Mouse (Mus musculus) limb, embryonic 11.5 days (tissue): Measurements from ENCODE around the gene Fam32a. TPM values are rescaled to one million over a fixed set of nuclear protein-coding genes. Genes with fewer than 3 reads are reported as not detected.

ENCODE experiments used
- ATAC-seq: fragments of 200-750 bp; cut with Nextera tagmentation; 2 replicates; pipeline ENCODE4 v1.8.0; 2017; ENCODE audit warnings: low read depth; ENCODE audit not compliant: insufficient number of reproducible peaks, low FRiP score, low TSS enrichment
- DNase-seq: peaks from one replicate; pipeline ENCODE4 v3.0.0-alpha.2; 2015; ENCODE audit warnings: low spot score
- H3K27ac ChIP-seq: fragments of 300-500 bp; sonication (generic); replicated peaks from 2 replicates; pipeline ENCODE4 v1.5.1; 2014; ENCODE audit warnings: low read depth, mild to moderate bottlenecking, low read length
- H3K27me3 ChIP-seq: fragments of 300-500 bp; sonication (generic); 2 replicates; pipeline ENCODE4 v1.6.1; 2014; ENCODE audit warnings: mild to moderate bottlenecking, low read length, mixed read lengths; ENCODE audit not compliant: control insufficient read depth, insufficient read depth
- H3K36me3 ChIP-seq: fragments of 300-500 bp; sonication (generic); 2 replicates; pipeline ENCODE4 v1.6.1; 2014; ENCODE audit warnings: mild to moderate bottlenecking, low read length, moderate library complexity, mixed read lengths; ENCODE audit not compliant: control insufficient read depth, insufficient read depth
- H3K4me1 ChIP-seq: fragments of 300-500 bp; sonication (generic); 2 replicates; pipeline ENCODE4 v1.6.1; 2014; ENCODE audit warnings: low read length, mixed read lengths; ENCODE audit not compliant: control insufficient read depth, insufficient read depth
- H3K4me2 ChIP-seq: fragments of 300-500 bp; sonication (generic); 2 replicates; pipeline ENCODE4 v1.6.1; 2014; ENCODE audit warnings: low read depth, mild to moderate bottlenecking, moderate library complexity; ENCODE audit not compliant: severe bottlenecking
- H3K4me3 ChIP-seq: fragments of 300-500 bp; sonication (generic); 2 replicates; pipeline ENCODE4 v1.5.1; 2014; ENCODE audit warnings: low read depth, low read length
- H3K9ac ChIP-seq: fragments of 300-500 bp; sonication (generic); 2 replicates; pipeline ENCODE4 v1.6.1; 2014; ENCODE audit warnings: mild to moderate bottlenecking, low read length
- H3K9me3 ChIP-seq: fragments of 300-500 bp; sonication (generic); 2 replicates; pipeline ENCODE4 v1.6.1; 2016; ENCODE audit warnings: low read length; ENCODE audit not compliant: control insufficient read depth
- WGBS: fragments of 180-500 bp; shearing (Covaris S2); extraction: QIAGEN DNeasy Blood & Tissue Kit; methylation state at CpG from one replicate; pipeline ENCODE4 v1.1.7; 2014; 5-methylcytosine and 5-hydroxymethylcytosine counted together
- polyA plus RNA-seq: library from polyadenylated mRNA; unstranded; fragments of >200 nt; fragmentation: Nextera tagmentation; extraction: Ambion mirVana; gene quantifications from 2 replicates; pipeline ENCODE4 v1.2.1, GENCODE M21; 2014

Fam32a gene
- polyA plus RNA-seq, 1 experiment from 2014 or later: 69.3 TPM

GRCm38 (mm10) chr8:72218781-72219540, 569 bp upstream of the Fam32a start:
- 85% methylated on average over 9 of the region's 10 CpGs for WGBS
- no peaks in the 10 kb centered on the region for H3K9me3 ChIP-seq
- no peaks in the 10 kb centered on the region for H3K27me3 ChIP-seq
- peaks cover 14% of the 10 kb centered on the region for H3K36me3 ChIP-seq
- no peak overlapping the region for H3K9ac ChIP-seq
- ATAC-seq: no peak
- peak overlapping the region; percentile 27; the same call in 1 of the 2 replicates for H3K4me2 ChIP-seq
- no peak for DNase-seq
- H3K4me1 ChIP-seq: peaks cover 5% of the 10 kb centered on the region
- peak overlapping the region; percentile 82; the same call in 1 of the 2 replicates for H3K4me3 ChIP-seq
- H3K27ac ChIP-seq: no peak overlapping the region

- H3K4me3 ChIP-seq: peak overlapping the region; percentile 82
- no peak for DNase-seq
- no peak overlapping the region for H3K27ac ChIP-seq
- H3K36me3 ChIP-seq: peaks cover 14% of the 10 kb centered on the region
- peaks cover 5% of the 10 kb centered on the region for H3K4me1 ChIP-seq
- ATAC-seq: no peak
- peak overlapping the region; percentile 75 for H3K4me2 ChIP-seq
- no peak overlapping the region for H3K9ac ChIP-seq
- no peaks in the 10 kb centered on the region for H3K9me3 ChIP-seq
- no peaks in the 10 kb centered on the region for H3K27me3 ChIP-seq
- WGBS: 82% methylated on average over 4 of the region's 4 CpGs
Measured at GRCm38 (mm10) chr8:72220758-72221157, 1.2 kb downstream of the Fam32a start.

GRCm38 (mm10) chr8:72222656-72223055, 3.1 kb downstream of the Fam32a start:
- DNase-seq: no peak
- Histone ChIP-seq H3K9ac (no peak overlapping the region), H3K4me3 (no peak overlapping the region), H3K36me3 (peaks cover 14% of the 10 kb centered on the region), H3K4me2 (no peak overlapping the region), H3K27me3 (no peaks in the 10 kb centered on the region), H3K9me3 (no peaks in the 10 kb centered on the region), H3K27ac (no peak overlapping the region), H3K4me1 (peaks cover 5% of the 10 kb centered on the region)
- 97% methylated on average over 5 of the region's 5 CpGs for WGBS
- no peak for ATAC-seq

GRCm38 (mm10) chr8:72239499-72240402, 20.2 kb downstream of the Fam32a start, which contains the start of gene Ap1m1:
Ap1m1 (plus strand) TSS chr8:72240018.
- Histone ChIP-seq H3K4me3 (peak within 1 kb of the TSS; percentile 64), H3K27ac (peak within 1 kb of the TSS; percentile 85), H3K9ac (peak within 1 kb of the TSS; percentile 65), H3K36me3 (no peaks in the 10 kb centered on the region), H3K27me3 (no peaks in the 10 kb centered on the region), H3K4me1 (peaks cover 3% of the 10 kb centered on the region; the same call in 1 of the 2 replicates), H3K4me2 (peak within 1 kb of the TSS; percentile 64), H3K9me3 (no peaks in the 10 kb centered on the region)
- under 1% methylated on average over 54 of the region's 54 CpGs for WGBS
- peak; percentile 98 for ATAC-seq
- DNase-seq: peak; percentile 98

- H3K4me1 ChIP-seq: peaks cover 3% of the 10 kb centered on the region; the same call in 1 of the 2 replicates
- WGBS: 1% methylated on average over 24 of the region's 24 CpGs
Measured at GRCm38 (mm10) chr8:72240403-72240763, 20.9 kb downstream of the Fam32a start.

GRCm38 (mm10) chr8:72240951-72241350, 21.4 kb downstream of the Fam32a start:
- WGBS: 81% methylated on average over 7 of the region's 7 CpGs
- H3K36me3 ChIP-seq: no peaks in the 10 kb centered on the region
- no peak for ATAC-seq
- H3K4me2 ChIP-seq: peak overlapping the region; percentile 64
- H3K27me3 ChIP-seq: no peaks in the 10 kb centered on the region
- peaks cover 3% of the 10 kb centered on the region; the same call in 1 of the 2 replicates for H3K4me1 ChIP-seq
- H3K9me3 ChIP-seq: no peaks in the 10 kb centered on the region
- peak overlapping the region; percentile 64 for H3K4me3 ChIP-seq
- no peak overlapping the region for H3K27ac ChIP-seq
- no peak for DNase-seq
- peak overlapping the region; percentile 65 for H3K9ac ChIP-seq

More at GRCm38 (mm10) chr8:72240403-72240763, 20.9 kb downstream of the Fam32a start:
- Histone ChIP-seq H3K27me3 (no peaks in the 10 kb centered on the region), H3K36me3 (no peaks in the 10 kb centered on the region), H3K4me2 (peak overlapping the region; percentile 64), H3K9me3 (no peaks in the 10 kb centered on the region), H3K4me3 (peak overlapping the region; percentile 64), H3K27ac (peak overlapping the region; percentile 85), H3K9ac (peak overlapping the region; percentile 65)
- ATAC-seq (no peak), DNase-seq (no peak)

- DNase-seq (no peak), ATAC-seq (no peak)
- H3K27me3 ChIP-seq: no peaks in the 10 kb centered on the region
- no peak overlapping the region for H3K4me2 ChIP-seq
- H3K4me1 ChIP-seq: peaks cover 3% of the 10 kb centered on the region; the same call in 1 of the 2 replicates
- 96% methylated on average over 1 of the region's 1 CpGs for WGBS
- no peaks in the 10 kb centered on the region for H3K36me3 ChIP-seq
- no peaks in the 10 kb centered on the region for H3K9me3 ChIP-seq
- H3K9ac ChIP-seq: no peak overlapping the region
- no peak overlapping the region for H3K27ac ChIP-seq
- H3K4me3 ChIP-seq: no peak overlapping the region
Measured at GRCm38 (mm10) chr8:72242226-72242625, 22.7 kb downstream of the Fam32a start.

GRCm38 (mm10) chr8:72244610-72245009, 25.1 kb downstream of the Fam32a start:
- no peaks in the 10 kb centered on the region for H3K9me3 ChIP-seq
- no peaks in the 10 kb centered on the region for H3K27me3 ChIP-seq
- H3K9ac ChIP-seq: no peak overlapping the region
- no peak overlapping the region for H3K4me2 ChIP-seq
- no peak overlapping the region for H3K4me3 ChIP-seq
- ATAC-seq (no peak), DNase-seq (no peak)
- H3K36me3 ChIP-seq: no peaks in the 10 kb centered on the region
- no peak overlapping the region for H3K27ac ChIP-seq
- 78% methylated on average over 2 of the region's 2 CpGs for WGBS
- H3K4me1 ChIP-seq: peaks cover 3% of the 10 kb centered on the region; the same call in 1 of the 2 replicates
